Mouse (Mus musculus) midbrain, embryonic 13.5 days (tissue): ENCODE measurements at regions not wholly inside any gene's neighbourhood (a gene's known extent, or its start where the extent isn't known, plus 50 kb on each side); places are given as distances from the start of the nearest gene placed in this dataset.
A peak's percentile ranks its signal among the peaks of the same experiment; 100 is the strongest.

ENCODE experiments used
- ATAC-seq: fragments of 200-750 bp; cut with Nextera tagmentation; 2 replicates; pipeline ENCODE4 v1.8.0; 2017; ENCODE audit warnings: mild to moderate bottlenecking, moderate TSS enrichment, moderate library complexity
- H3K27ac ChIP-seq: fragments of 300-500 bp; sonication (generic); 2 replicates; pipeline ENCODE4 v1.5.1; 2015; ENCODE audit warnings: inconsistent platforms, mild to moderate bottlenecking, moderate library complexity
- H3K27me3 ChIP-seq: fragments of 300-500 bp; sonication (generic); 2 replicates; pipeline ENCODE4 v1.6.1; 2015; ENCODE audit warnings: mild to moderate bottlenecking, inconsistent platforms
- H3K36me3 ChIP-seq: fragments of 300-500 bp; sonication (generic); 2 replicates; pipeline ENCODE4 v1.6.1; 2015; ENCODE audit warnings: mild to moderate bottlenecking, inconsistent platforms
- H3K4me1 ChIP-seq: fragments of 300-500 bp; sonication (generic); replicated peaks from 2 replicates; pipeline ENCODE4 v1.6.1; 2015; ENCODE audit warnings: inconsistent platforms
- H3K4me2 ChIP-seq: fragments of 300-500 bp; sonication (generic); replicated peaks from 2 replicates; pipeline ENCODE4 v1.6.1; 2015; ENCODE audit warnings: moderate library complexity, mild to moderate bottlenecking, inconsistent platforms
- H3K4me3 ChIP-seq: fragments of 300-500 bp; sonication (generic); replicated peaks from 2 replicates; pipeline ENCODE4 v1.5.1; 2015; ENCODE audit warnings: mild to moderate bottlenecking, inconsistent platforms
- H3K9ac ChIP-seq: fragments of 300-500 bp; sonication (generic); replicated peaks from 2 replicates; pipeline ENCODE4 v1.6.1; 2015; ENCODE audit warnings: mild to moderate bottlenecking, inconsistent platforms
- H3K9me3 ChIP-seq: fragments of 300-500 bp; sonication (generic); 2 replicates; pipeline ENCODE4 v1.6.1; 2016; ENCODE audit warnings: mild to moderate bottlenecking, inconsistent platforms
- WGBS: fragments of 180-500 bp; shearing (Covaris S2); methylation state at CpG from one replicate; pipeline ENCODE4 v1.1.7; 2015; 5-methylcytosine and 5-hydroxymethylcytosine counted together

- H3K4me2 ChIP-seq, result no peak overlapping the region
- H3K9me3 ChIP-seq, result no peaks in the 10 kb centered on the region
- H3K4me1 ChIP-seq, result no peaks in the 10 kb centered on the region
- no peaks in the 10 kb centered on the region for H3K36me3 ChIP-seq
- no peaks in the 10 kb centered on the region for H3K27me3 ChIP-seq
- ATAC-seq, result no peak
- H3K9ac ChIP-seq, result no peak overlapping the region
- H3K4me3 ChIP-seq, result no peak overlapping the region
- WGBS, result 79% methylated on average over 3 of the region's 3 CpGs
- H3K27ac ChIP-seq, result no peak overlapping the region
Measured at GRCm38 (mm10) chr6:24037919-24038318, 68.1 kb upstream of the Tas2r118 start.

GRCm38 (mm10) chr6:24026352-24026751, 56.5 kb upstream of the Tas2r118 start:
- H3K4me1 ChIP-seq, result no peaks in the 10 kb centered on the region
- H3K4me2 ChIP-seq, result no peak overlapping the region
- no peak overlapping the region for H3K4me3 ChIP-seq
- WGBS, result 75% methylated on average over 1 of the region's 1 CpGs
- H3K27ac ChIP-seq, result no peak overlapping the region
- ATAC-seq, result no peak
- no peaks in the 10 kb centered on the region for H3K27me3 ChIP-seq
- no peak overlapping the region for H3K9ac ChIP-seq
- no peaks in the 10 kb centered on the region for H3K9me3 ChIP-seq
- no peaks in the 10 kb centered on the region for H3K36me3 ChIP-seq

GRCm38 (mm10) chr6:24025721-24026120, 55.9 kb upstream of the Tas2r118 start:
- peak; percentile 56; the same call in 1 of the 2 replicates for ATAC-seq
- no peak overlapping the region for H3K4me2 ChIP-seq
- H3K27me3 ChIP-seq, result no peaks in the 10 kb centered on the region
- H3K9me3 ChIP-seq, result no peaks in the 10 kb centered on the region
- no peak overlapping the region for H3K9ac ChIP-seq
- H3K27ac ChIP-seq, result no peak overlapping the region
- H3K4me1 ChIP-seq, result no peaks in the 10 kb centered on the region
- no peaks in the 10 kb centered on the region for H3K36me3 ChIP-seq
- no peak overlapping the region for H3K4me3 ChIP-seq
